ENCODE assay signal across 29 mouse cellular contexts in the genomic region with DNA sequence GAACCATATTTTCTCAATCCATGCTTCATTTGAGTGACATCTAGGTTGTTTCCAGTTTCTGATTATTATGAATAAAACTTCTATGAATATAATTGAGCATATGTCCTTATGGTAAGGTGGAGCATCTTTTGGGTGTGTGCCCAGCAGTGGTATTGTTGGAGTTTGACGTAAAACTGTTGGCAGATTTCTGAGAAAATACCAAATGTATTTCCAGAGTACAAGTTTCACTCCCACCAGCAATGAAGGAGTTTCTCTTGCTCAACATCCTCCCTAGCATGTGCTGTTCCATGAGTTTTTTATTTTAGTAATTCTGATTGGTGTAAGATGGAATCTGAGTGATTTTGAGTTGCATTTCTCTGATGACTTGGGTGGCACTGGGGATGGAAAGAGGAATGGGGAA.
A peak's percentile ranks its signal among the peaks of the same experiment; 100 is the strongest.
DNase-seq lines count a peak whose midpoint lies in the region; ATAC-seq lines count a peak whose summit lies in the region.
"Had no signal": no experiment of that assay in that cellular context is flagged by ENCODE, and none has a peak within 500 bp of the region (broad histone marks: within the 10 kb centered on the region; RNA-seq: fewer than 3 reads in every experiment).

No protein-coding gene starts in this region.

- H3K4me3 ChIP-seq in liver, embryonic 11.5 days (ENCODE audit: low read depth, low read length): no peak overlapping the region
- H3K4me3 ChIP-seq: embryonic facial prominence, embryonic 10.5 days; embryonic facial prominence, embryonic 15.5 days; forebrain, embryonic 12.5 days; heart, adult 2 months; heart, embryonic 12.5 days; kidney, embryonic 15.5 days; left cerebral cortex, adult 2 months; limb, embryonic 12.5 days; liver, embryonic 12.5 days had no signal

- no peak overlapping the region for H3K4me2 ChIP-seq in liver, embryonic 11.5 days
- H3K4me2 ChIP-seq: embryonic facial prominence, embryonic 15.5 days; forebrain, embryonic 12.5 days; heart, embryonic 12.5 days; hindbrain, embryonic 14.5 days; kidney, embryonic 15.5 days; limb, embryonic 12.5 days; liver, embryonic 12.5 days; midbrain, embryonic 11.5 days had no signal

- H3K27me3 ChIP-seq in liver, embryonic 11.5 days (replicated peaks; ENCODE audit: control insufficient read depth, insufficient read depth, low read length): no peaks in the 10 kb centered on the region
- H3K27me3 ChIP-seq: embryonic facial prominence, embryonic 15.5 days; forebrain, embryonic 12.5 days; heart, embryonic 12.5 days; kidney, embryonic 15.5 days; limb, embryonic 12.5 days; liver, embryonic 12.5 days had no signal

- 83% methylated on average over 1 of the region's 1 CpGs for WGBS in liver, embryonic 11.5 days

- H3K36me3 ChIP-seq in liver, embryonic 11.5 days (ENCODE audit: control insufficient read depth, insufficient read depth, low read length): no peaks in the 10 kb centered on the region
- H3K36me3 ChIP-seq: embryonic facial prominence, embryonic 10.5 days; embryonic facial prominence, embryonic 15.5 days; forebrain, embryonic 12.5 days; heart, embryonic 12.5 days; kidney, embryonic 15.5 days; limb, embryonic 12.5 days; liver, embryonic 12.5 days had no signal

- no peaks in the 10 kb centered on the region for H3K4me1 ChIP-seq in liver, embryonic 11.5 days (replicated peaks; ENCODE audit: control insufficient read depth, insufficient read depth, low read length)
- H3K4me1 ChIP-seq: embryonic facial prominence, embryonic 10.5 days; embryonic facial prominence, embryonic 15.5 days; forebrain, embryonic 12.5 days; heart, embryonic 12.5 days; kidney, embryonic 15.5 days; limb, embryonic 12.5 days; liver, embryonic 12.5 days had no signal

- peak; percentile 11 for DNase-seq in right cerebral cortex, adult 18-20 months
- DNase-seq in right cerebral cortex, postnatal 4 days: no peak
- DNase-seq in layer of hippocampus, adult 18-20 months (ENCODE audit: low spot score in 2 of 2): peak; percentile 11 to 42
- peak; percentile 5 to 34 for DNase-seq in left cerebral cortex, postnatal 14 days (ENCODE audit: low spot score in 2 of 2)
- DNase-seq in right cerebral cortex, postnatal 36 days (ENCODE audit: low spot score in 2 of 2): peak; percentile 4 to 27
- no peak for DNase-seq in retina, embryonic 14.5 days (ENCODE audit: low spot score)
- DNase-seq in liver, embryonic 11.5 days (ENCODE audit: low spot score): no peak
- DNase-seq in yolk sac, embryonic 10.5 days (ENCODE audit: low spot score): no peak
- DNase-seq: adrenal gland, postnatal 36 days; cerebellum, adult 2 months; cerebellum, postnatal 14 days; heart, adult 2 months; kidney, adult 18-20 months; kidney, postnatal 25 days; liver, postnatal 0 days; lung, postnatal 36 days had no signal

- no peaks in the 10 kb centered on the region for H3K9me3 ChIP-seq in liver, embryonic 11.5 days (ENCODE audit: control insufficient read depth, low read length)
- H3K9me3 ChIP-seq: embryonic facial prominence, embryonic 10.5 days; embryonic facial prominence, embryonic 15.5 days; forebrain, embryonic 12.5 days; heart, embryonic 12.5 days; kidney, embryonic 15.5 days; limb, embryonic 12.5 days; liver, embryonic 12.5 days had no signal

- no peak for ATAC-seq in liver, embryonic 11.5 days (replicated peaks; ENCODE audit: low FRiP score)
- ATAC-seq: inflammation-experienced regulatory T-cells, adult 6 months; liver, embryonic 12.5 days; liver, postnatal 0 days; midbrain, embryonic 16.5 days; Patski had no signal

- H3K27ac ChIP-seq in liver, embryonic 11.5 days (ENCODE audit: low read depth, low read length): no peak overlapping the region
- H3K27ac ChIP-seq: embryonic facial prominence, embryonic 10.5 days; embryonic facial prominence, embryonic 15.5 days; forebrain, embryonic 12.5 days; heart, adult 2 months; hindbrain, embryonic 14.5 days; kidney, embryonic 15.5 days; left cerebral cortex, adult 2 months; limb, embryonic 12.5 days; liver, embryonic 12.5 days had no signal

- intact Hi-C loops in left cerebral cortex, postnatal 14 days (cut with DNase I): no loop called here

- H3K9ac ChIP-seq in liver, embryonic 11.5 days (ENCODE audit: low read depth, low read length): no peak overlapping the region
- H3K9ac ChIP-seq: embryonic facial prominence, embryonic 15.5 days; forebrain, embryonic 12.5 days; heart, embryonic 12.5 days; hindbrain, embryonic 14.5 days; kidney, embryonic 15.5 days; limb, embryonic 12.5 days; liver, embryonic 12.5 days; liver, postnatal 0 days had no signal

Comparison
In these comparisons a context has a peak if more than half of its experiments do, and no peak if none do; other contexts are left out.
1. DNase-seq: peak in right cerebral cortex, adult 18-20 months (single experiment), layer of hippocampus, adult 18-20 months (2 of 2), left cerebral cortex, postnatal 14 days (2 of 2) and right cerebral cortex, postnatal 36 days (2 of 2); none in right cerebral cortex, postnatal 4 days (single experiment), retina, embryonic 14.5 days (single experiment), liver, embryonic 11.5 days (single experiment) and yolk sac, embryonic 10.5 days (single experiment).